Mouse (Mus musculus) cerebellum, adult 2 months (tissue): ENCODE results near the gene Nr1d2.

Experiments used
- CTCF ChIP-seq: fragments of 200-500 bp; IDR thresholded peaks from 2 replicates; pipeline ENCODE4 v1.5.1; 2011; ENCODE audit warnings: low read depth, mild to moderate bottlenecking, control low read depth, low read length, moderate library complexity, borderline replicate concordance; ENCODE audit not compliant: insufficient read depth
- POLR2A ChIP-seq: fragments of 200-500 bp; IDR thresholded peaks from 2 replicates; pipeline ENCODE4 v1.6.1; 2011; ENCODE audit warnings: low read length, control low read depth, borderline replicate concordance; ENCODE audit not compliant: insufficient read depth

DNA sequence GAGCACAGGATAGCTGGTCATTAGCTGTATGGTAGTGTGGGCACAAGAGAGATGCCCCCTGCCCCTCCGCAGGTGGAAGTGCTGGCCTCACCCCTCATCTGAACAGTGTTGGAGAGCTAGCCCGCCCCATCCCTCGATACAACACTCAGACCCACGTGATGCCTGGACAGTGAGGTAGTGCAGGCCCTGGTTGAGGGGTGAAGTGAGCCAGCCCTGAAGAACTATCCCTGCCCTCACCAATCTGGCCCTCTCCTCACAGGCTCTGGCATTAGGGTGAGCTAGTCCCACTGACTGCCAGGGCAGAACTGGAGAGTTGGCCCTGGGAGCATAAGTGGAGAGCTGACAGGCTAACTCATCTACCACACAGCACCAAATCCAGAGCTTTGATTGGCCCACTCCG, 37.5 kb downstream of the Nr1d2 start:
- TF ChIP-seq CTCF = no peak
- TF ChIP-seq POLR2A = no peak
